Mouse (Mus musculus) midbrain, embryonic 11.5 days (tissue): ENCODE measurements around the gene Tvp23b. TPM values are rescaled to one million over a fixed set of nuclear protein-coding genes. Genes with fewer than 3 reads are reported as not detected.
A peak's percentile ranks its signal among the peaks of the same experiment; 100 is the strongest.

Experiments used
- ATAC-seq: fragments of 200-750 bp; cut with Nextera tagmentation; 2 replicates; pipeline ENCODE4 v1.8.0; 2017; ENCODE audit warnings: moderate TSS enrichment, moderate library complexity; ENCODE audit not compliant: low FRiP score
- DNase-seq: peaks from one replicate; pipeline ENCODE4 v3.0.0; 2015; ENCODE audit warnings: low spot score; ENCODE audit errors: missing footprints
- H3K27ac ChIP-seq: fragments of 300-500 bp; sonication (generic); 2 replicates; pipeline ENCODE4 v1.5.1; 2014; ENCODE audit warnings: low read depth, low read length
- H3K27me3 ChIP-seq: fragments of 300-500 bp; sonication (generic); 2 replicates; pipeline ENCODE4 v1.6.1; 2014; ENCODE audit warnings: mild to moderate bottlenecking, low read length, moderate library complexity, mixed read lengths; ENCODE audit not compliant: control insufficient read depth, insufficient read depth
- H3K36me3 ChIP-seq: fragments of 300-500 bp; sonication (generic); 2 replicates; pipeline ENCODE4 v1.6.1; 2014; ENCODE audit warnings: mild to moderate bottlenecking, low read length, moderate library complexity, mixed read lengths; ENCODE audit not compliant: control insufficient read depth, insufficient read depth
- H3K4me1 ChIP-seq: fragments of 300-500 bp; sonication (generic); 2 replicates; pipeline ENCODE4 v1.6.1; 2014; ENCODE audit warnings: low read length; ENCODE audit not compliant: control insufficient read depth, insufficient read depth
- H3K4me2 ChIP-seq: fragments of 300-500 bp; sonication (generic); 2 replicates; pipeline ENCODE4 v1.6.1; 2014; ENCODE audit warnings: mild to moderate bottlenecking, moderate library complexity
- H3K4me3 ChIP-seq: fragments of 300-500 bp; sonication (generic); 2 replicates; pipeline ENCODE4 v1.5.1; 2014; ENCODE audit warnings: low read depth, low read length
- H3K9ac ChIP-seq: fragments of 300-500 bp; sonication (generic); 2 replicates; pipeline ENCODE4 v1.6.1; 2014; ENCODE audit warnings: low read length
- H3K9me3 ChIP-seq: fragments of 300-500 bp; sonication (generic); 2 replicates; pipeline ENCODE4 v1.6.1; 2016; ENCODE audit warnings: low read length; ENCODE audit not compliant: control insufficient read depth
- WGBS: fragments of 180-500 bp; shearing (Covaris S2); extraction: QIAGEN DNeasy Blood & Tissue Kit; methylation state at CpG from one replicate; pipeline ENCODE4 v1.1.7; 2014; 5-methylcytosine and 5-hydroxymethylcytosine counted together
- polyA plus RNA-seq: library from polyadenylated mRNA; unstranded; fragments of >200 nt; fragmentation: Nextera tagmentation; extraction: Ambion mirVana; gene quantifications from 2 replicates; pipeline ENCODE4 v1.2.1, GENCODE M21; 2014

Tvp23b gene
- polyA plus RNA-seq, 1 experiment from 2014 or later = 44.4 TPM

- DNase-seq = no peak
These were observed 1.9 kb upstream of the Tvp23b start for GRCm38 (mm10) chr11:62877391-62877790.

GRCm38 (mm10) chr11:62878728-62879127 lies 527 bp upstream of the Tvp23b start:
- DNase-seq = no peak
- H3K36me3 ChIP-seq = no peaks in the 10 kb centered on the region
- H3K4me1 ChIP-seq = no peaks in the 10 kb centered on the region
- 0 out of 2 replicates have a peak overlapping the region, but pooled peaks have one; percentile 36 for H3K9ac ChIP-seq
- ATAC-seq = peak; percentile 8; the same call in 1 of the 2 replicates
- no peak overlapping the region for H3K27ac ChIP-seq
- H3K4me2 ChIP-seq = peak overlapping the region; percentile 33
- H3K27me3 ChIP-seq = no peaks in the 10 kb centered on the region
- WGBS = 29% methylated on average over 9 of the region's 9 CpGs
- H3K4me3 ChIP-seq = peak overlapping the region; percentile 81
- no peaks in the 10 kb centered on the region for H3K9me3 ChIP-seq

More at GRCm38 (mm10) chr11:62877391-62877790, 1.9 kb upstream of the Tvp23b start:
- Histone ChIP-seq H3K9ac (no peak overlapping the region), H3K4me1 (no peaks in the 10 kb centered on the region), H3K4me3 (no peak overlapping the region), H3K4me2 (no peak overlapping the region), H3K36me3 (no peaks in the 10 kb centered on the region), H3K9me3 (no peaks in the 10 kb centered on the region), H3K27me3 (no peaks in the 10 kb centered on the region), H3K27ac (no peak overlapping the region)
- 97% methylated on average over 1 of the region's 1 CpGs for WGBS
- ATAC-seq = no peak

GRCm38 (mm10) chr11:62883407-62883806 lies 4.2 kb downstream of the Tvp23b start:
- H3K4me3 ChIP-seq = no peak overlapping the region
- no peaks in the 10 kb centered on the region for H3K4me1 ChIP-seq
- no peaks in the 10 kb centered on the region for H3K27me3 ChIP-seq
- H3K9ac ChIP-seq = no peak overlapping the region
- H3K9me3 ChIP-seq = no peaks in the 10 kb centered on the region
- H3K27ac ChIP-seq = no peak overlapping the region
- no peak overlapping the region for H3K4me2 ChIP-seq
- 0 out of 2 replicates have a peak, but pooled peaks cover 3% of the 10 kb centered on the region for H3K36me3 ChIP-seq
- DNase-seq (no peak), ATAC-seq (no peak)
- WGBS = 93% methylated on average over 8 of the region's 8 CpGs

- WGBS = 89% methylated on average over 5 of the region's 5 CpGs
- no peaks in the 10 kb centered on the region for H3K4me1 ChIP-seq
- H3K27me3 ChIP-seq = no peaks in the 10 kb centered on the region
- H3K9ac ChIP-seq = no peak overlapping the region
- H3K36me3 ChIP-seq = 0 out of 2 replicates have a peak, but pooled peaks cover 3% of the 10 kb centered on the region
- no peak for ATAC-seq
- DNase-seq = peak; percentile 57
- no peaks in the 10 kb centered on the region for H3K9me3 ChIP-seq
- H3K4me3 ChIP-seq = no peak overlapping the region
- no peak overlapping the region for H3K4me2 ChIP-seq
- no peak overlapping the region for H3K27ac ChIP-seq
These were observed 6.1 kb downstream of the Tvp23b start for GRCm38 (mm10) chr11:62885323-62885722.

- Histone ChIP-seq H3K4me3 (no peak overlapping the region), H3K9ac (no peak overlapping the region), H3K36me3 (no peaks in the 10 kb centered on the region), H3K27me3 (no peaks in the 10 kb centered on the region), H3K27ac (no peak overlapping the region), H3K4me1 (no peaks in the 10 kb centered on the region), H3K4me2 (no peak overlapping the region), H3K9me3 (no peaks in the 10 kb centered on the region)
- DNase-seq (peak; percentile 64), ATAC-seq (no peak)
- WGBS = 93% methylated on average over 4 of the region's 4 CpGs
These were observed 11.5 kb downstream of the Tvp23b start for GRCm38 (mm10) chr11:62890796-62891195.

- H3K4me2 ChIP-seq = no peak overlapping the region
- ATAC-seq (no peak), DNase-seq (no peak)
- no peaks in the 10 kb centered on the region for H3K36me3 ChIP-seq
- 93% methylated on average over 11 of the region's 11 CpGs for WGBS
- no peaks in the 10 kb centered on the region for H3K27me3 ChIP-seq
- no peak overlapping the region for H3K9ac ChIP-seq
- H3K27ac ChIP-seq = no peak overlapping the region
- H3K4me3 ChIP-seq = no peak overlapping the region
- no peaks in the 10 kb centered on the region for H3K9me3 ChIP-seq
- no peaks in the 10 kb centered on the region for H3K4me1 ChIP-seq
These were observed 12.5 kb downstream of the Tvp23b start for GRCm38 (mm10) chr11:62891763-62892162.

- Histone ChIP-seq H3K4me3 (no peak overlapping the region), H3K36me3 (no peaks in the 10 kb centered on the region), H3K9me3 (no peaks in the 10 kb centered on the region), H3K27ac (no peak overlapping the region), H3K27me3 (no peaks in the 10 kb centered on the region), H3K4me2 (no peak overlapping the region), H3K9ac (no peak overlapping the region), H3K4me1 (no peaks in the 10 kb centered on the region)
- whole genome bisulfite sequencing = 41% methylated on average over 12 of the region's 12 CpGs
- peak; percentile 97 for DNase-seq
- ATAC-seq = no peak
These were observed 22.6 kb downstream of the Tvp23b start for GRCm38 (mm10) chr11:62901699-62902323.

- WGBS = 60% methylated on average over 6 of the region's 6 CpGs
- H3K36me3 ChIP-seq = no peaks in the 10 kb centered on the region
- no peak overlapping the region for H3K9ac ChIP-seq
- no peaks in the 10 kb centered on the region for H3K4me1 ChIP-seq
- H3K27ac ChIP-seq = no peak overlapping the region
- H3K4me2 ChIP-seq = no peak overlapping the region
- no peaks in the 10 kb centered on the region for H3K27me3 ChIP-seq
- ATAC-seq (no peak), DNase-seq (peak; percentile 53)
- H3K9me3 ChIP-seq = no peaks in the 10 kb centered on the region
- no peak overlapping the region for H3K4me3 ChIP-seq
These were observed 24.7 kb downstream of the Tvp23b start for GRCm38 (mm10) chr11:62903871-62904495.

- H3K27me3 ChIP-seq = no peaks in the 10 kb centered on the region
- ATAC-seq (no peak), DNase-seq (no peak)
- H3K9ac ChIP-seq = no peak overlapping the region
- H3K4me3 ChIP-seq = no peak overlapping the region
- H3K4me1 ChIP-seq = no peaks in the 10 kb centered on the region; the same call in 1 of the 2 replicates
- 80% methylated on average over 3 of the region's 3 CpGs for WGBS
- no peaks in the 10 kb centered on the region for H3K9me3 ChIP-seq
- H3K36me3 ChIP-seq = no peaks in the 10 kb centered on the region
- H3K27ac ChIP-seq = no peak overlapping the region
- no peak overlapping the region for H3K4me2 ChIP-seq
These were observed 30.6 kb downstream of the Tvp23b start for GRCm38 (mm10) chr11:62909720-62910306.
